Mouse (Mus musculus) liver, embryonic 14.5 days (tissue): ENCODE results near the gene Ssr2. TPM values are rescaled to one million over a fixed set of nuclear protein-coding genes. Genes with fewer than 3 reads are reported as not detected.
"Not testable (repeated sequence)": the region's sequence is repeated elsewhere in the genome, so short reads cannot be mapped to it uniquely, and the experiment has no call there.

Experiments used
- ATAC-seq: fragments of 200-750 bp; cut with Nextera tagmentation; 2 replicates; pipeline ENCODE4 v1.8.0; 2017; ENCODE audit warnings: moderate number of reproducible peaks, mild to moderate bottlenecking, moderate library complexity; ENCODE audit not compliant: insufficient read depth
- DNase-seq, 3 experiments: peaks; one replicate each; pipeline ENCODE4 v3.0.0-alpha.2; 2012 to 2013; ENCODE audit warnings: low read depth in 3 of 3, low spot score in 3 of 3
- H3K27ac ChIP-seq: fragments of 300-500 bp; sonication (generic); 2 replicates; pipeline ENCODE4 v1.5.1; 2014; ENCODE audit warnings: moderate library complexity, mild to moderate bottlenecking, control low read depth, inconsistent platforms
- H3K27me3 ChIP-seq: fragments of 300-500 bp; sonication (generic); 2 replicates; pipeline ENCODE4 v1.6.1; 2014; ENCODE audit warnings: mild to moderate bottlenecking, low read length, moderate library complexity; ENCODE audit not compliant: control insufficient read depth, insufficient read depth
- H3K36me3 ChIP-seq: fragments of 300-500 bp; sonication (generic); replicated peaks from 2 replicates; pipeline ENCODE4 v1.6.1; 2014; ENCODE audit warnings: low read depth; ENCODE audit not compliant: control insufficient read depth, insufficient read depth
- H3K4me1 ChIP-seq, 2 experiments: fragments of 200-500 bp in 1 of 2; fragments of 300-500 bp in 1 of 2; sonication (generic) in 1 of 2; replicated peaks; 2 replicates each; pipeline ENCODE4 v1.6.1; 2012 to 2014; ENCODE audit warnings: antibody characterized with exemption in 1 of 2, inconsistent platforms in 1 of 2, low read length in 1 of 2; ENCODE audit not compliant: control insufficient read depth in 2 of 2, insufficient read depth in 2 of 2
- H3K4me2 ChIP-seq: fragments of 300-500 bp; sonication (generic); 2 replicates; pipeline ENCODE4 v1.6.1; 2014; ENCODE audit warnings: low read depth, mild to moderate bottlenecking, control low read depth, moderate library complexity
- H3K4me3 ChIP-seq, 2 experiments: fragments of 200-500 bp in 1 of 2; fragments of 300-500 bp in 1 of 2; sonication (generic) in 1 of 2; 2 replicates each; pipeline ENCODE4 v1.5.1; 2012 to 2014; ENCODE audit warnings: low read depth in 2 of 2, low read length in 2 of 2, mild to moderate bottlenecking in 2 of 2, control low read depth in 1 of 2, inconsistent platforms in 1 of 2, moderate library complexity in 1 of 2; ENCODE audit not compliant: insufficient read depth in 1 of 2
- H3K9ac ChIP-seq: fragments of 300-500 bp; sonication (generic); replicated peaks from 2 replicates; pipeline ENCODE4 v1.6.1; 2014; ENCODE audit warnings: mild to moderate bottlenecking, control low read depth, moderate library complexity
- H3K9me3 ChIP-seq: fragments of 300-500 bp; sonication (generic); 2 replicates; pipeline ENCODE4 v1.6.1; 2016; ENCODE audit warnings: low read length, mixed read lengths; ENCODE audit not compliant: control insufficient read depth
- CTCF ChIP-seq: IDR thresholded peaks from 2 replicates; pipeline ENCODE4 v1.5.1; 2016; ENCODE audit warnings: antibody characterized with exemption, low read depth, control low read depth
- EP300 ChIP-seq: IDR thresholded peaks from 2 replicates; pipeline ENCODE4 v1.6.1; 2016; ENCODE audit warnings: antibody characterized with exemption, low read depth
- WGBS: fragments of 180-500 bp; shearing (Covaris S2); extraction: QIAGEN DNeasy Blood & Tissue Kit; methylation state at CpG from one replicate; pipeline ENCODE4 v1.1.7; 2014; ENCODE audit not compliant: insufficient replicate concordance; 5-methylcytosine and 5-hydroxymethylcytosine counted together
- polyA plus RNA-seq, 2 experiments: library from polyadenylated mRNA; depleted of rRNA in 1 of 2; stranded (reverse) in 1 of 2; unstranded in 1 of 2; fragments of >200 nt; fragmentation: Nextera tagmentation in 1 of 2; extraction: Ambion mirVana in 1 of 2; gene quantifications; 2 replicates each; pipeline versions ENCODE4 v1.2.1 to v1.2.3; 2012 to 2014

Ssr2 gene
- polyA plus RNA-seq, 2 experiments, result 165 to 173 TPM

DNA sequence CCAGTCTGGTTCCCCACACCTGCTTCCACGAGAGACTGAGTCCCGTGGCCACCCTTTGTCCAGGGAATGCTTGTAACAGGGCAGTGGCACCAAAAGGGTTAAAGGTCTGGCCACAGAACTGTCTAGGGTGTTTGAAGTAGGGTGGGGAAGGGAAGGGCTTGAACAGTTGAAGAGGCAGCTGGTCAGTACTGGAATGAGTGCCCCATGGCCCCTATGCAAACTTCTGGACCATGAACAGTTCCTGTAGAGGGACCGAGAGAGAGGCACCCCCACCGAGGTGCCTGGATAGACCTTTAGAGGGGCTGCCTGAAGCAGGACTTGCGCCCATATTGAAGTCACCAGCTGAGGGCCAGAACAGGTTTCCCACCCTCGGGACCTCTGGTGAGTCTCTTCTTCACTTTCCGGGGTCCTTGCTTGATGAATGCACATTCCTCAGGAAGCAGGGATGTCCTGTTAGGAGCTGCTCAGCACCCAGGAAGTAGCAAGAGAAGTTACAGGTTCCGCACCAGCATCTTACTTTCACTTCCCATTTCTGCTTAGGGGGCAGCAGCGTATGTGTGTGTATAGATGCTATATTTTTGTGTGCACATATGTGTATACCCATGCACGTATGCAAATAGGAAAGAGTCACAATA, 17.4 kb downstream of the Ssr2 start:
- DNase-seq (no peak), ATAC-seq (no peak)
- H3K9me3 ChIP-seq, result no peaks in the 10 kb centered on the region
- H3K27ac ChIP-seq, result no peak overlapping the region
- H3K4me3 ChIP-seq, result no peak overlapping the region
- H3K4me1 ChIP-seq, result peaks cover 0 to 13% of the 10 kb centered on the region in 2 experiments; a peak in 3 of 4 replicates
- H3K9ac ChIP-seq, result no peak overlapping the region
- no peak for TF ChIP-seq CTCF
- no peak for TF ChIP-seq EP300
- peak overlapping the region; percentile 36 for H3K4me2 ChIP-seq
- 32% methylated on average over 10 of the region's 10 CpGs for WGBS
- peaks cover 5% of the 10 kb centered on the region for H3K36me3 ChIP-seq
- no peaks in the 10 kb centered on the region for H3K27me3 ChIP-seq

DNA sequence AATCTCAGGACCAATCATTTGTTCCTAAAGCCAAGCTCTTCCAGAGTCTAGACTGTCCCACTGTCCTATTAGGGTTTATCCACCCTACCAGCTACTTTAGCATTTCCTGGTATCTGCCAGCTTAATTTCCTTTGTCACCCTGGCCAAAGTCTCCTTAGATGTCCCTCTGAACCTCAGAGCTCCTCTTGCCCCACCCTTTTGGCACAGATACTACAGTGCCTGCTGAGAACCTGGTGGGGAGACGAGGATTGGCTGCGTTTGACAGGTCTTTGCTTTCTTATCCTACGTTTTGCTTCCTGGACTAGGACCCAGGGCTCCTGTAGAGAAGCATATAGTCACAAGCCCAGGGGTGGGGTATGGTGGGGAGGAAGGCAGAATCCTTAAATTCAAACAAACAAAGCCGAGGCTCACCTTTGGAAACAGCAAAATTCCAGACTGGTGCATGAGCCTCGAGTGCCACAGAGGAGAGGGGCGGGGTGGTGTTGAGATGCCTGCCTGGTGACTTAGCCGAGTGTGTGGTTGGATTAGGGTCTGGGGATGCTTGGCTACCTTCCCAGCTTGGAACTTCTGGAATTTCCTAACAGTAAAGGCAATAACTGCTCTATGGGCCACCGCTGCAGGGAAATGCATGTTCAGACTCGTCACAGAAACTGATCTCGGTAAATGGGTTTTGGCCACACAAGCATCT, 18.4 kb downstream of the Ssr2 start:
- Histone ChIP-seq H3K4me1 (peaks cover 0 to 13% of the 10 kb centered on the region in 2 experiments; a peak in 3 of 4 replicates), H3K36me3 (no peaks in the 10 kb centered on the region), H3K27ac (no peak overlapping the region), H3K27me3 (no peaks in the 10 kb centered on the region), H3K9ac (no peak overlapping the region), H3K4me2 (no peak overlapping the region), H3K4me3 (no peak overlapping the region), H3K9me3 (no peaks in the 10 kb centered on the region)
- DNase-seq (no peak), ATAC-seq (no peak)
- TF ChIP-seq EP300 (no peak), CTCF (no peak)
- 52% methylated on average over 10 of the region's 10 CpGs for WGBS

DNA sequence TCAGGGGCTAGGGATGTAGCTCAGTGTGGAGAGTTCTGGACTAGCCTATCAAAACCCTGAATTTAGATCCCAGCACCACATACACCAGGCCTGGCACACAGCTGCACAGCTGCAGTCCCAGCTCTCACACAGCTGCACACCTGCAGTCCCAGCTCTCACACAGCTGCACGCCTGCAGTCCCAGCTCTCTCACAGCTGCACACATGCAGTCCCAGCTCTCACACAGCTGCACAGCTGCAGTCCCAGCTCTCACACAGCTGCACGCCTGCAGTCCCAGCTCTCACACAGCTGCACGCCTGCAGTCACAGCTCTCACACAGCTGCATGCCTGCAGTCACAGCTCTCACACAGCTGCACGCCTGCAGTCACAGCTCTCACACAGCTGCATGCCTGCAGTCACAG, 20.9 kb downstream of the Ssr2 start:
- H3K9ac ChIP-seq, H3K36me3 ChIP-seq, H3K4me3 ChIP-seq, H3K4me2 ChIP-seq, ATAC-seq, H3K27ac ChIP-seq, H3K27me3 ChIP-seq, H3K9me3 ChIP-seq, DNase-seq: not testable (repeated sequence)
- WGBS, result 54% methylated on average over 4 of the region's 4 CpGs
- H3K4me1 ChIP-seq, result peaks cover 0 to 13% of the 10 kb centered on the region in 2 experiments; a peak in 3 of 4 replicates

DNA sequence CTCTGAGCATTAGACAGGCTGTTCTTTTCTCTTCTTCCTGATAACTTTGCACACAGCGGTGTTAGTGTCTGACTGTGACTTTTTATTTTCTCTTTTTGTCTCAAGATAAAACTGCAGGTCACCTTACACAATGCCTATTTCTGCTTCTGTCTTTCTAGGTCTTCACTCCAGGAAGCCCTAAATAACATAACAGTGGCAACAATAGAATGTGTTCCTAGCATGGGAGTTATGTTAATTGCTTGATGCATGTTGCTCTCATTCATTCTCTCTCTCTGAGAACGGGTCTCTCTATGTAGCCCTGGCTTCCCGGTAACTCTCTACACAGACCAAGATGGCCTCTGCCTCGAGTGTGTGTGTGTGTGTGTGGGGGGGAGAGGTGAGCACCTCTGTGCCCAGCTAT, 26.8 kb downstream of the Ssr2 start:
- Histone ChIP-seq H3K4me2 (no peak overlapping the region), H3K36me3 (no peaks in the 10 kb centered on the region)
- no peak for DNase-seq

DNA sequence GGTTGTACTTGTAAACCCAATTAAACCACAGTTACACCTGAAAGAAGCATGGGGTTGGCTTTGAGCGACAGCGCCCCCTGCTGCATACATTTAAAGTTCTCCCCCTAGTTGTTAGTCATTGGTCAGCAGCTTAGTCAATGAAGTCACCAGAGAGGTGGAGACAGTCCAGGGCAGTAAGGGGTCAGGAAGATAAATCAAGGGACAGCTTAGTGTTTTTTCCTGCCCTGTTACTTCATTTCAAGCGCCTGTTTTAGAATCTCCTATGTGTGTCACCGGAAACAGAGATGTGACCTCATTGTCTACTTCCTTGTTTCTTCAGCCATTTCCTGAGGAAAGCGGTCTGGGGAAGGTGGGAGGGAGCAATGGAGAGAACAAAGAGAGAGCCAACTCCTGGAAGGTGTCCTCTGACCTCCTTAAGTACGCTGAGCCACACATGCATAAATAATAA, 28.1 kb downstream of the Ssr2 start:
- Histone ChIP-seq H3K9me3 (no peaks in the 10 kb centered on the region), H3K4me2 (no peak overlapping the region), H3K4me1 (peaks cover 0 to 4% of the 10 kb centered on the region in 2 experiments; a peak in 2 of 4 replicates), H3K27me3 (no peaks in the 10 kb centered on the region), H3K36me3 (no peaks in the 10 kb centered on the region), H3K27ac (no peak overlapping the region), H3K4me3 (no peak overlapping the region), H3K9ac (no peak overlapping the region)
- WGBS, result 13% methylated on average over 6 of the region's 6 CpGs
- DNase-seq (peak in 2 of 3 experiments; percentile 44 to 49), ATAC-seq (peak; percentile 32; the same call in 1 of the 2 replicates)
- peak; percentile 83 for TF ChIP-seq CTCF
- TF ChIP-seq EP300, result no peak

More for the DNA sequence above, 26.8 kb downstream of the Ssr2 start:
- Histone ChIP-seq H3K4me3 (no peak overlapping the region), H3K9ac (no peak overlapping the region), H3K27me3 (no peaks in the 10 kb centered on the region), H3K4me1 (peaks cover 0 to 2% of the 10 kb centered on the region in 2 experiments; a peak in 2 of 4 replicates), H3K9me3 (no peaks in the 10 kb centered on the region), H3K27ac (no peak overlapping the region)
- WGBS, result 72% methylated on average over 4 of the region's 4 CpGs
- no peak for TF ChIP-seq EP300
- TF ChIP-seq CTCF, result no peak
- no peak for ATAC-seq
